Mouse (Mus musculus) erythroblast, embryonic 14.5 days (primary cell): ENCODE measurements around the gene Epb41l1.

Experiments
- GATA1 ChIP-seq: IDR thresholded peaks from 2 replicates; pipeline ENCODE4 v1.6.1; 2012; ENCODE audit warnings: low read length, inconsistent platforms, mixed read lengths
- TAL1 ChIP-seq: IDR thresholded peaks from 3 replicates; pipeline ENCODE4 v1.6.1; 2012; ENCODE audit warnings: low read length, inconsistent platforms, mixed read lengths

GRCm38 (mm10) chr2:156381350-156381749, 39.4 kb upstream of the Epb41l1 start:
- TF ChIP-seq TAL1 (no peak), GATA1 (no peak)
